Mouse (Mus musculus) right cerebral cortex, postnatal 36 days (tissue): ENCODE measurements around the gene Akt1.

Experiments used
- DNase-seq, 2 experiments: peaks; one replicate each; pipeline ENCODE4 v3.0.0; 2022; ENCODE audit warnings: low spot score in 2 of 2, mixed read lengths in 1 of 2

Akt1 gene

DNA sequence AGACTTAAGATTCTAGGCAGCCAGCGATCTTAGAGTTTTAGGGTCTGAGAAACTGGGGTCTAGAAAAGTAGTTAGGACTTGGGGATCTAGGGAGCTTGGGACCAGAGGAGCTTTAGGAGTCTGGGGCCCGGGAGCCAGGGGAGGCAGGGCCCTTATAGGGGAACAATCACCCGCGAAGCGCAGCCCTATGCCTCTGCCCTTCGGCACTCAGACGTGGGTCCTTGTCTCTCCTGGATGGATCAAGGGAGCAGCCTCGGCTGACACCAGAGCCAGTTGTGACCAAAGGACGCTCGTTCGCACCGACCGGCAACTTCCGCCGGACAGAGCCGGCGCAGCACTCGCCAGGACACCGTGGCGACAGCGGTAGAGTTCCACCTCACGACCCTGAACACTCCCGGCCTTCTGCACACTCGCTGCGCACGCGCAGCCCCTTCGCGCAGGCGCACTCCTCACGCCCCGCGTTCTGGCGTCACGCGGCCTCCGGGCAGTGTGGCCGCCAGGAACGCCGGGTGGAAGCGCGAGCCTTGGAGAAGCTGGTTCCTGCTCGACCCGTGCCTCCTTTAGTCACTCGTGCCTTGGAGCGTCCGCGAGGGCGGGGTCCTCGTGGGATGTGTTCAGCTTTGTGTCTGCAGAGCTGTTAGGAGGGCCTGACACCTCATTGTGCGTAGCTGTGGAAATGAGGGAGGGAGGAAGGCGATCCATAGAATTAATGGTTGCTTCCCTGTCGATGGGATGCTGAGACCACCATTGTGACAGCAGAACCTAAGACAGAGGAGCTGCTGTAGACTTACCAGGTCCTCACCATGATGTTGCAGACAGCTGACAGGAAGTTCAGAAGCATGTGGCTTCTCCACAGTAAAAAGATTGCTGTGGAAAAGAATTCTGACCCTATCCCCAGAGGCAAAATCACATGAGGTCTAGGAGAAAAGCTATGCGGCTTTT lies 18.8 kb upstream of the Akt1 start:
- peak; percentile 91 for DNase-seq

GRCm38 (mm10) chr12:112688458-112688857 lies 13.8 kb upstream of the Akt1 start:
- DNase-seq = no peak

DNA sequence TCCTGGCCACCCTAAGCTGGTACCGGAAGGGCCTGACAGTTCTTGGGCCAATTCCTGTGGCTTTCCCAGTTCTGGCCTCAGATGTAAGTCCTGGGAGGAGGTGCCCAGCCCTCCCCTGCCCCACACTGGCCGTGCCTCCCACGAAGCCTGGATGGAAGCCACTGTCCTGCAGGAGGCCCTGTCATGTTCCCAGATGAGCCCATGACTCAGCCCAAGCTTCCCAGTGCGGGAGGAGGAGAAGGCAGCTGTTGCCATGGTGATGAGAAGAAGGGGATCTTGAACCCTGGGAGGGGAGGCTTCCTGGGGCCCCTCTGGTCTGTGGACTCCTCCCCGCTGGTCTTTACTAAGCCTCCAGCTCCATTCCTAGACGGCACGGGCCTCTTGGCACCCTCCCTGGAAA lies 8.7 kb upstream of the Akt1 start:
- DNase-seq = no peak

- no peak for DNase-seq
Measured at GRCm38 (mm10) chr12:112679027-112679996, 4.6 kb upstream of the Akt1 start.

DNA sequence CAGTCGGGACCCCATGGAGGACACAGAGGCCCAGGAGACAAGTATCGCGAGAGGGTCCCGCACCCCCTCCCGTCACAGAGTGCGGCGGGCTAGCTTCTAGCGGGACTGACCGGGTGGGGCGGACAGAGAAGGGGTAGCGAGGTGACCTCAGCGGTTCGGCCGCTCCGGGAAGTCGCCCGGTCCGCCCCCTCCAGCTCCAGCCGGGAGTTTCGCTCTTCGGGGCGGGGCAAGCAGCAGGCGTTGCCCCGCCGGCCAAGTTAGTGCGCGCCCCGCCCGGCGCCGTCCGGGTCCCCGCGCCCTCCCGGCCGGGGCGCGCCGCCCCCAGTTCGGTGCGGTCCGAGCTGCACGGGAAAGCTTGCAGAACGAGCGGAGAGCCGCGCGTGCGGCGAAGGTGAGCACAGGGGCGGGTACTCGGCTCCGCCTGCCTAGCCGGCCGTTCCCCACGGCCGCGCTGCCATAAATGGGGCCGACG lies 3.9 kb upstream of the Akt1 start, which contains the start of gene Zbtb42:
Zbtb42 (plus strand) TSS at position 274 of the 472 bp plus-strand sequence.
- DNase-seq = no peak

DNA sequence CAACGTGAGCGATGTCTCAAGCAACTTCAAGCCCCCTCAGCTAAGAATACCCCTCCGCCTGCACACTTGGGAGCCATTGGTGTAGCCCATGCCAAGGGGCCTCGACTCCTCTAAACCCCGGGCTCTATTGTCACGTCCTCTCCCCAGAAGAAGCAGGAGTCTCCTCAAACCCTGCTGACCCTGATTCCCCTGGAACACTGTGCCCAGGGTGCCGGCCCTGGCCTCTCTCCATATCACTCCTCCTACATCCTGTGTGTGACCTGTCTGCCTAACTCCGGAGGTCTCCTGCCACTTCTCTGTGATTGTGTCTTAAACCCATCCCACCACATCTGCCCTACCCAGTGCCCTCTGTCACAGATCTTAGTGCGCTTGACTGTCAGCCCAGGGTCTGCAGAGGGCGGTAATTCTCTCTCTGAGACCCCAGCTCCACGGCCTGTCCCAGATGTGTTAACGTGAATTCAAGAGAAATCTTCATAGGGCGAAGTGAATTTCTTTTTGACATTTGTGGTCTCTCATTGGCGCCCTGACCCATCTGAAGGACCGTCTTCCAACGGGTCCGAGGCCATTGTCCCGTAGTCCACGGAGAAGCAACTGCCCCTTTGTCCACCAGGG lies 3.4 kb upstream of the Akt1 start:
- no peak for DNase-seq

DNA sequence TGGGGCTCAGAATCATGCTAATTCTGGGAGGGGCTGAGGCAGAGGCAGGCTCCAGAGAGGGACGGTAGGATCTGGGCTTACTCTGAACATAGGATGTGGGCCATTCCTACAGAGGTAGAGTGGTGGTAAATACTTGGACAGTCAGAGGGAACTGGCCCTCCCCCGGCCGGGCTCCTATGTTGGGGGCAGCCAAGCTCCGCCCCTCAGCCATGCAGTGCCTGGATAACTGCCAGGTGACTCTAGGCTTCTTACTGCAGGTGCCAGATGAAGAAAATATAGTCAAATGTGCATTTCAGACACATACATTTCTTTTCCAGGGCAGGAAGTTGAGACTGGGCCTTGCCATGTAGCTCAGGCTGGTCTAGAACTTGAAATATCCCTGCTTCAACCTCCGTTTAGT lies 2.4 kb upstream of the Akt1 start:
- DNase-seq = no peak

GRCm38 (mm10) chr12:112675245-112676035 lies 756 bp upstream of the Akt1 start:
- DNase-seq = peak in 1 of 2 experiments; percentile 57

DNA sequence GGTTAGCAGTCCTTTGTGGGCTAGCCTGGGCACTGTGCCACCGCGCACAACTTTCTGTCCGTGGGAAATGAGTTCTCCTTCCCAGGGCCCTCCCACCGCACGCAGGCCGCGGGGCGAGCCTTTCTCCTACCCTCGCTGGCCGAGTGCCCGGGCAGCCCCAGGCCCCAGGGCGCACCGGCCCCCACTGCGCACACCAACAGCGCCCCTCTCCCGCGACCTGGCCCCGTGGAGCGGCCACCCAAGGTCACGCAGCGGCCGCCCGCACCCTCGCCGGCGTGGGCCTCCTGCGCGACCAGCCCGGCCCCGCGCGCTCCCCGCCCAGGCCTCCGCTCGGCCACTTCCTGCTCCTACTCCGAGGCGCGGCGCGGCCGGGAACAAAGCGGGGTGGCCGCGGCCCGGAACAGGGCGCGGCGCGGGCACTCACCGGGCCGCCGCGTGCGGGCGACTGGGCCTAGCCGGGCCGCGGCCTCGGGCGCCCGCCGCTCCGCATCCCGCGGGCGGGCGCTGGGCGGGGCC lies 1.1 kb downstream of the Akt1 start:
- DNase-seq = no peak

DNA sequence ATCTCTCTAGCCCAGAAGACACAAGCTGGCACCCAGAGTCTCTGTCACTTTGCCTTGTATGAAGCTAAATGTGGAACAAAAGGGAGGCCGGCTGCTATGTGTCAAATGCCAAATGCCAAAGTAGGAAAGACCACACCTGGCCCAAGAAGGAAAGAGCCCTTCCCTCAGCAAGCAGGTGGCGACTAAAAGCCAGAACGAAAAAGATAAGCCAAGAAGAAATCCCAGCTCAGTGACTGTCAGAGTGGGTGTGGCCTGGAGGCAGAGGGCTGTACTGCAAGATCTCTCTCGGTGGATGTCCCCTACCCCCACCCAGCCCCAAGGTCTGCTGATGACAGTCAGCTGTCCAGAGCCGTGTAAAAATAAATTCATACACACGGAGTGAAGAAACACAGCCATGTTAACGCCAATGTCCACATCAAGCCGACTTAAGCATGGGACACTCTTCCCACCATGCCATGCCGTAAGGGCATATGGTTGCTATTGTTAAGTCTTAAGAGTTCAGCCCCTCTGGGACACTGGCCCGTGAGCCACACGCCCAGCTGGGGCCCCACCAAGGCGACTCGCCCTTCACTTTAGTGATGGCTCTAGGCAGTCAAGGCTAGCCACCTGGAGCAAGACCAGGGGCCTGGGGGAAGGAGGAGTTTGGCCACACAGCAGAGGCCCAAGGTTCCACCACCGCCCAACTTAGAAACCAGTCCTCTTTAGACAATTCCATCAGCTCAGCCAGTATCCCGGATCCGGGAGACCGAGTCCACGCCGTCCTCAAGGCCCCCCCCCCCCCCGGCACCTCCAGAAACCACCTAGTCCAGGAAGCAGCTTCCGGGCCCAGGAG lies 1.7 kb downstream of the Akt1 start:
- DNase-seq = no peak

DNA sequence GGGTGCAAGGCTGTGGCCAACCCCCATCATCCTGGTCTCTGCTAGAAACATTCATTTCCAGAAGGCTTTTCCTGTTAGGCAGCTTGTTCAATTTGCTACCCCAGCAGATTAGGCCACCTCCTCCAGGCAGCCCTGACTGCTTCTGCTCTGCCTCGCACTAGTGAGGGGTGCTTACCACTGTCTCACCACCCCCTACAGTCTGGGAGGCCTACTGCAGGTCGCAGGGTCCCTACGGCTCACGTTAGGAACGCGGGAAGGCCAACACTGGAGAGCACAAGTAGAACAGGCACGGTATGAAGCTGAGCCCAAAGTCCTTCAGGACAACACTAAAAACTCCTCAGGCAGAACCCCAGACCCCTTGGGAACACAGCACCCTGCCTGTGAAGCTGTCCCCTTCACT lies 2.8 kb downstream of the Akt1 start:
- no peak for DNase-seq

GRCm38 (mm10) chr12:112670718-112671393 lies 3.8 kb downstream of the Akt1 start:
- DNase-seq = no peak

GRCm38 (mm10) chr12:112667619-112668297 lies 6.9 kb downstream of the Akt1 start:
- no peak for DNase-seq

- no peak for DNase-seq
Measured at GRCm38 (mm10) chr12:112665881-112666544, 8.7 kb downstream of the Akt1 start.

GRCm38 (mm10) chr12:112665445-112665844 lies 9.2 kb downstream of the Akt1 start:
- peak; percentile 60 to 67 for DNase-seq

- DNase-seq = no peak
Measured at GRCm38 (mm10) chr12:112664656-112665055, 10.0 kb downstream of the Akt1 start.

DNA sequence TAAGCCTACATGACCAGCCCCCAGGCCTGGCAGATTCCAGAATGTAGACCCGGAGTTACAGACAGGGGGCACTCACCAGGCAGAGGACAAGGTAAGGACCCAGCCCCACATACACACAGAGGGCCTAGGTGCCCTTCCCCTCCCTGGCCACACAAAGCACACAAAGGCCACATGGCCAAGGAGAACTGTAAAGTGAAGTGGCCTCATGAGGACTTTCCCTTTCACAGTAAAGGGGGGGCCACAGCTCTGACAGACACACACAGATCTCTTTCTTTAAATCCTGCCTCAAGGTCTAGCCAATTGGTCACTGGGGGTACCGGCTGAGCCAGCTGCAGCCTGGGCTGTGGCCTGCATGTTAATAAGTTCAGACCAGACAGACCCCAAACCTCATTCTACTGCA lies 10.6 kb downstream of the Akt1 start:
- DNase-seq = no peak

DNA sequence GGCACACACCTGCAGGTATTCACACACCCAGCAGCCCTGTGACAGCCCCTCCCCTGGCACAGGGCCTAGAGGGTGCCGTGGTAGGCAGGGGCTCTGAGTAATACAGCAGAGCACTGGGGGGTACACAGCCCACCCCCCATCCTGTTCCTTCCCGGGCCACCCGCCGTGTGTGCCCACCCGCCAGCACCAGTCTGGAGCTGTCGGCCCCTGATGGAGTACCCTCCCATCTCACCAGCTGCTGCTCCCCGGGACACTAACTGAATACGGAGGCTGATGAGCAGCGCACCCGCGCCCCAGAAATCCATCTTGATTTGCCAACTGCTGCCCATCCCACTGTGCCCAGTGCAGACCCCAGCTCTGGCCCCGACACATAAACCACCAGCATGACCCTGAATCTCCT lies 11.0 kb downstream of the Akt1 start:
- no peak for DNase-seq
